Mouse (Mus musculus) kidney, adult 9 months (tissue): ENCODE data around the gene Klhl5.
A peak's percentile ranks its signal among the peaks of the same experiment; 100 is the strongest.

Source experiments
- DNase-seq: peaks from one replicate; pipeline ENCODE4 v3.0.0; 2022

Klhl5 gene

GRCm38 (mm10) chr5:65106876-65107772 is at the start of gene Klhl5:
TSS of gene Klhl5 (plus strand) at chr5:65107539.
- DNase-seq: peak; percentile 92

- DNase-seq: no peak
Observed at GRCm38 (mm10) chr5:65057596-65057995, 49.7 kb upstream of the Klhl5 start.

- no peak for DNase-seq
Observed at GRCm38 (mm10) chr5:65059806-65060205, 47.5 kb upstream of the Klhl5 start.

- DNase-seq: no peak
Observed at GRCm38 (mm10) chr5:65062236-65062635, 45.1 kb upstream of the Klhl5 start.

GRCm38 (mm10) chr5:65063266-65063665 is 44.1 kb upstream of the Klhl5 start:
- no peak for DNase-seq

- DNase-seq: no peak
Observed at GRCm38 (mm10) chr5:65068166-65068565, 39.2 kb upstream of the Klhl5 start.

GRCm38 (mm10) chr5:65069872-65070271 is 37.5 kb upstream of the Klhl5 start:
- DNase-seq: no peak

GRCm38 (mm10) chr5:65071689-65072118 is 35.6 kb upstream of the Klhl5 start:
- no peak for DNase-seq

GRCm38 (mm10) chr5:65073247-65073646 is 34.1 kb upstream of the Klhl5 start:
- DNase-seq: no peak

GRCm38 (mm10) chr5:65074693-65075092 is 32.6 kb upstream of the Klhl5 start:
- DNase-seq: no peak

- peak; percentile 19 for DNase-seq
Observed at GRCm38 (mm10) chr5:65076087-65076486, 31.3 kb upstream of the Klhl5 start.

- DNase-seq: no peak
Observed at GRCm38 (mm10) chr5:65076748-65077147, 30.6 kb upstream of the Klhl5 start.

- DNase-seq: no peak
Observed at GRCm38 (mm10) chr5:65078081-65078480, 29.3 kb upstream of the Klhl5 start.

GRCm38 (mm10) chr5:65079881-65080280 is 27.5 kb upstream of the Klhl5 start:
- DNase-seq: no peak

GRCm38 (mm10) chr5:65081836-65082235 is 25.5 kb upstream of the Klhl5 start:
- peak; percentile 60 for DNase-seq

- peak; percentile 92 for DNase-seq
Observed at GRCm38 (mm10) chr5:65086522-65086921, 20.8 kb upstream of the Klhl5 start.

- DNase-seq: no peak
Observed at GRCm38 (mm10) chr5:65089707-65090106, 17.6 kb upstream of the Klhl5 start.

GRCm38 (mm10) chr5:65091184-65091858 is 16.0 kb upstream of the Klhl5 start:
- DNase-seq: no peak

- DNase-seq: no peak
Observed at GRCm38 (mm10) chr5:65091921-65092320, 15.4 kb upstream of the Klhl5 start, which contains the start of gene Tmem156. TSS of gene Tmem156 (minus strand) at chr5:65092132.

GRCm38 (mm10) chr5:65093769-65094168 is 13.6 kb upstream of the Klhl5 start:
- no peak for DNase-seq

- DNase-seq: no peak
Observed at GRCm38 (mm10) chr5:65094902-65095545, 12.3 kb upstream of the Klhl5 start.

GRCm38 (mm10) chr5:65096082-65096481 is 11.3 kb upstream of the Klhl5 start:
- DNase-seq: no peak

- no peak for DNase-seq
Observed at GRCm38 (mm10) chr5:65096805-65097204, 10.5 kb upstream of the Klhl5 start.
